Mouse (Mus musculus): ENCODE data around the gene Smoc1. TPM values are rescaled to one million over a fixed set of nuclear protein-coding genes. Genes with fewer than 3 reads are reported as not detected.

Smoc1 gene
- 8.4 and 12.3 TPM in 2 replicates for polyA plus RNA-seq (2015; fragmentation: Nextera tagmentation; extraction: Ambion mirVana)

DNA sequence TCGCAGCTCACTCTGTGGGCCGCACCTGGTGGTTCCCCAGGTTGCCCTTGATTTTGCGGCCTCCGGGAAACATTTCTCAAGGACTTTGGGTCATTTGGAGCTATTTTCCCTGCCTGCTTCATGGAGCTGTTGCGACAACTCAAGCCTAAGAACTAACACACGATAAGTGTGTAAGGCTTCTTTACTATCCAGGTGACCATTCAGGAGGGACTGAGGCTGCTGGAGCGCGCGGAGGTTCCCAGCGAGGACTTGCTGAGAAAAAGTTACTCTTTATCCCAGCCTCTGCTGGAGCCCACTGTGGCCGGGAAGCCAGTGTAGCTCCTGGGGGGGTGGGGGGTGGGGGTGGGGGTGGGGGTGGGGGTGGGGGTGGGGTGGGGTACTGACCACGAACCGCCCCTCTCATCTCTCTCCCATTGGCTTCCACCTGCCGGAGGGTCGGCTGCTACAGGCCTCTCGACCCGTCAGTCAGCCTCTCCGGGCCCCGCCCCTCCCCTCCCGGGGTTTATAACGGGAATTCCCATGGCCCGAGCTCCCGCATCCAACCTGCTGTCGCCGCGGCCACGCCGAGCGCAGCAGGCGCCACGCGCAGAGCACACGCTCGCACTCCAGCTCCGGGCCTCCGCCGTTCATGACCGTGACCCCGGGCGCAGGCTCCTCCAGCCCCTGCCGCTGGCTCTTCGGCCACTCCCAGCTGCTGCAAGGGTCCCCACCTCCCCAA lies at the start of gene Smoc1:
Gene Smoc1, plus strand, starts transcription at position 532 of the 718 bp plus-strand sequence.
- Histone ChIP-seq H3K27ac (no peak within 1 kb of the TSS), H3K9ac (peak within 1 kb of the TSS; percentile 32; the same call in 1 of the 2 replicates), H3K36me3 (no peaks in the 10 kb centered on the region), H3K9me3 (no peaks in the 10 kb centered on the region), H3K4me3 (replicated peaks) (peak within 1 kb of the TSS; percentile 54), H3K4me1 (0 out of 2 replicates have a peak, but pooled peaks cover 5% of the 10 kb centered on the region), H3K4me2 (peak within 1 kb of the TSS; percentile 95), H3K27me3 (replicated peaks) (peaks cover 24% of the 10 kb centered on the region)
- WGBS: 5% methylated on average over 35 of the region's 42 CpGs
- peak; percentile 80 for ATAC-seq (ENCODE audit: insufficient read depth, low FRiP score, low read depth)

DNA sequence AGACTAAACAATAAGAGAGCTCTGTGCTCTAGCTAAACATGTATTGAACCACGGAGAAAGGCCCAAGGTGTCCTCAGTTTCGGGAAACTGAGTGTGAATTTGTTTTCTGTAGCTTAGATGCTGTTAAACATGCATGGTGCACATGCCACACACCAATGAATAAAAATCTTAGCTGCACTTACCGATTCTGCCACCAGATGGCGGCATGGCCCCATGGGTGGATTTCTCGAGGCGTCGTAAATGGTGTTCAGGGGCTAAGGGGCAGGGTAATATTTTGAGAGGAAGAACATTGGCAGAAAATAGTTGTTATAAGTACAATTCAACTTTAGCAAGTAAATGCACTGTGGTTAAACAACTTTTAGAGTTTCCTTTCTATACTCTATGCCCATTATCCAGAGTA lies 44.3 kb upstream of the Smoc1 start:
- H3K27ac ChIP-seq: no peak overlapping the region
- H3K36me3 ChIP-seq: no peaks in the 10 kb centered on the region
- H3K4me1 ChIP-seq: no peaks in the 10 kb centered on the region
- H3K4me3 ChIP-seq (replicated peaks): no peak overlapping the region
- H3K27me3 ChIP-seq (replicated peaks): no peaks in the 10 kb centered on the region
- no peaks in the 10 kb centered on the region for H3K9me3 ChIP-seq
- no peak for ATAC-seq (ENCODE audit: insufficient read depth, low FRiP score, low read depth)
- H3K9ac ChIP-seq: no peak overlapping the region
- H3K4me2 ChIP-seq: no peak overlapping the region
- WGBS: 1% methylated on average over 7 of the region's 7 CpGs

DNA sequence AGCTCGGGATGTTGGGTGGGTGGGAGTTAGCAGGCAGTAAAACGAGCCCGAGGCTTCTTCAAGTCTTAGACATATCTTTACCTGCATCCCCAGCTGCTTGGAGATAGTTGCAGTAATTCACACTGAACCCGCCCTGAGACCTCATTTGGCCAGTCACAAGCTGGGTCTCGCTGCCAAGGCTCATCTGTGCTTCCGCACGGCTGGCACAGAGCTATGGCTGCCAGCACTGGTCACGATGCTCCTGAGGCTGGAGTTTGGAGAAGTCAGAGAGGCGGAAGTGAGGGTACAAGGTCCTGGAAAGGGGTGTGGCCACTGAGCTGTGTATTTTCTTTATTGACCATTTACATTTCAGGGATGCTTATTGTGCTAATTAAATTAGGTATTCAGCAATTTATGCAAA lies 42.9 kb upstream of the Smoc1 start:
- no peak overlapping the region for H3K4me3 ChIP-seq (replicated peaks)
- no peak for ATAC-seq (ENCODE audit: insufficient read depth, low FRiP score, low read depth)
- no peaks in the 10 kb centered on the region for H3K9me3 ChIP-seq
- no peak overlapping the region for H3K27ac ChIP-seq
- H3K4me2 ChIP-seq: no peak overlapping the region
- 72% methylated on average over 9 of the region's 9 CpGs for WGBS
- H3K9ac ChIP-seq: no peak overlapping the region
- H3K36me3 ChIP-seq: no peaks in the 10 kb centered on the region
- H3K27me3 ChIP-seq (replicated peaks): no peaks in the 10 kb centered on the region
- H3K4me1 ChIP-seq: no peaks in the 10 kb centered on the region

DNA sequence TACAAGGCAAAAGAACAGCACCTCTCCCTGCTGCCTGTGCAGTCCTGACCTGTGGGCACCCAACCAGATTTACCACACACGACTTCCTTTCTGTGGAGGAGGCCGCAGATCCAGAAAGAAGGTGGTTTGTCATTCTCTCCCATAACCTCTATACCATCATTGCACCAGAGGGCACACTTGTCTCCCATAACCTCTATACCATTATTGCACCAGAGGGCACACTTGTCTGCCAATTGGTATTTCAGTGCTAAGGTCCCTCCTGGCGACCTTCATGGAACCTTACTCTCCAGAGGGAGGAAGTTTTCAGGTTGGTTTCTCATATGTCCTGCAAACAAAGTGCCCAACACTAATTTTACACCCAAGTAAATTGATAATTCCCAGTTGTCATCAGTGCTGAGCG lies 40.0 kb upstream of the Smoc1 start:
- Histone ChIP-seq H3K27ac (no peak overlapping the region), H3K36me3 (no peaks in the 10 kb centered on the region), H3K9ac (no peak overlapping the region), H3K4me2 (no peak overlapping the region), H3K4me3 (replicated peaks) (no peak overlapping the region), H3K9me3 (no peaks in the 10 kb centered on the region), H3K4me1 (no peaks in the 10 kb centered on the region), H3K27me3 (replicated peaks) (no peaks in the 10 kb centered on the region)
- no peak for ATAC-seq (ENCODE audit: insufficient read depth, low FRiP score, low read depth)
- WGBS: 73% methylated on average over 4 of the region's 4 CpGs

DNA sequence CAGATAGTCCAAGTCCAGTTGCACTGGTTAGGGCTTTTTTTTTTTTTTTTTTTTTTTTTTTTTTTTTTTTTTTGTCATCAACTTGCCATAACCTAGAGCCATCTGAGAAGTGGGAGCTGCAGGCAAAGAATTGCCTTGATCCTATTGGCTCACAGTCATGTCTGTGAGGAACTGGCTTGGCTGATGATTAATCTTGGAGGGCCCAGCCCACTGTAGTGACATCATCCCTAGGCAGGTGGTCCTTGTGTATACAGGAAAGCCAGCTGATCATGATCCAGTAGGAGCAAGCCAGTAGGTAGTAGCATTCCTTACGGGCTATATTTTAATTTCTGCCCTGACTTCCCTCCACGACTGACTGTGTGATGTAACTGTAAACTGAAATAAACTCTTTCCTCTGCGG lies 38.3 kb upstream of the Smoc1 start:
- no peak for ATAC-seq (ENCODE audit: insufficient read depth, low FRiP score, low read depth)
- H3K4me1 ChIP-seq: no peaks in the 10 kb centered on the region
- H3K27ac ChIP-seq: no peak overlapping the region
- no peak overlapping the region for H3K4me3 ChIP-seq (replicated peaks)
- WGBS: 66% methylated on average over 3 of the region's 3 CpGs
- H3K4me2 ChIP-seq: no peak overlapping the region
- no peaks in the 10 kb centered on the region for H3K9me3 ChIP-seq
- no peaks in the 10 kb centered on the region for H3K27me3 ChIP-seq (replicated peaks)
- H3K9ac ChIP-seq: no peak overlapping the region
- no peaks in the 10 kb centered on the region for H3K36me3 ChIP-seq

DNA sequence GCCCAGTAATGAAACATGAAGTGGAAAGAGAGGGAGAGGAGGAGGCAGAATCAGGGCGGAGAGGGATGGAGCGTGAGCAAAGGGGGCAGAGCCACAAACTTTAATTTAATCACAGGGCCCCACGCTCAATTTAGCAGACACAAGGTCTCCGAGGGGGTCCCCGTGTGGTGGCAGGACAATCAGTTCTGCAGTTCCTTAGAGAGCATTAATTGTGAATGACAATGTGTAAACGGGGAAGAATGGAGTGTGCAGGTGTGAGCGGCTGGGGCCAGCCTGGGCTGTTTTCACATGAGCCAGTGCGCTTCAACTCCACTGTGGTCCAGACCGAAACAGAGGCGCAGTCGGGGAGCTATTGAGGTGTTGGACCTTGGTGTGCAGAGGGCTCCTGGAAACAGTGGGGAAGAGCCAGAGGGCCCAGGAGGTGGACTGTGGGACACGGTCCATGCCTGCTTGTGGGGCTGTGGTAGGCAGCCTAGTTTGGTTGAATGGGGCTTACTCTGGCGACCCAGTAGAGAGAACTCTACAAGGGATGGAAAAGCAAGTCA lies 35.6 kb upstream of the Smoc1 start:
- peaks cover 4% of the 10 kb centered on the region; the same call in 1 of the 2 replicates for H3K9me3 ChIP-seq

DNA sequence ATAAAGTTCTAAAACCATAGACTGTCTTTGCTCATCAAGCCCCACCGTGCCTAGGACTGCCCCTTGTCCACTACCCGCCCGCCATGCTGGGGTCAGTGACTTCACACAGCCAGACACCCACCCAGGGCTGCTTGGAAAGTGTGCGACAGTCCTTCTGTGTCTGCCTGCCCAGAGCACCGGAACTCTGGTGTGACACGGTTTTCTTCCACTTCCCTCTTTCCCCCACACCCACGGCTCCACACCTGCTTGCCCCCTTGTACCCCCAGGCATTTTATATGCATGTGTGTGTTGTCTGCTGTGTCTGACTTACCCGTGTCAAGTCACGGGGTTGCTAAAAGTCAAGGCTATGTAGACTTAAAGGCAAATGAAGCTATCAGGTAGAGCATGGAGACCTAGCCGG lies 34.8 kb upstream of the Smoc1 start:
- no peaks in the 10 kb centered on the region for H3K27me3 ChIP-seq (replicated peaks)
- no peak overlapping the region for H3K27ac ChIP-seq
- no peak overlapping the region for H3K4me2 ChIP-seq
- WGBS: 77% methylated on average over 10 of the region's 10 CpGs
- ATAC-seq (ENCODE audit: insufficient read depth, low FRiP score, low read depth): no peak
- peaks cover 4% of the 10 kb centered on the region; the same call in 1 of the 2 replicates for H3K9me3 ChIP-seq
- no peaks in the 10 kb centered on the region for H3K36me3 ChIP-seq
- H3K9ac ChIP-seq: no peak overlapping the region
- H3K4me3 ChIP-seq (replicated peaks): no peak overlapping the region
- no peaks in the 10 kb centered on the region for H3K4me1 ChIP-seq

More for the DNA sequence above, 35.6 kb upstream of the Smoc1 start:
- ATAC-seq (ENCODE audit: insufficient read depth, low FRiP score, low read depth): no peak
- WGBS: 80% methylated on average over 13 of the region's 13 CpGs
- Histone ChIP-seq H3K4me2 (no peak overlapping the region), H3K4me3 (replicated peaks) (no peak overlapping the region), H3K36me3 (no peaks in the 10 kb centered on the region), H3K9ac (no peak overlapping the region), H3K27ac (no peak overlapping the region), H3K27me3 (replicated peaks) (no peaks in the 10 kb centered on the region), H3K4me1 (no peaks in the 10 kb centered on the region)

DNA sequence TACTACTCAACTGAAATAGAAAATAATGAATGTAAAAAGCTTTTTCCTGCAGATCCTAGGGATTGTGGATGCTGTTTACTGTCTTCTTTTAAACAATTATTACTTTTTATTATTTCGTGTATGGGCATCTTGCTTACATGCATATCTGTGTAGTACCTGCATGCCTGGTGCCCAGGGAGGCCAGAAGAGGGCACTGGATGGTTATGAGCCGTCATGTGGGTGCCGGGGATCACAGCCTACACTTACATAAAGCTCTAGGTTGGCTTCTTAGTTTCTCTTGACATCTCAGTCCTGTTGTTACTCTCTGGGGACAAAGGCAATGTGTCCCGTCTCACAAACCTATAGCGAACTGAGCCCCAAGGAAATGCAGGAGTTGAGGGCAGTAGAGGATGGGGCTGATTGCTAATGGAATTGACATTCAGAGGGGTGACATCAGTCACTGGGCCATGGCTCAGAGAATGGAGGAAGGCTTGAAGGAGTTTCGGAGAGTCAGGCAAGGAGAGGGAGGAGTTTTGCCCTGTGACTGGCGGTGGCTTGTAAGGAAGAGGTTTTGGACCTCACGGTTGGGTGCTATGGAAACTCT lies 34.0 kb upstream of the Smoc1 start:
- H3K9ac ChIP-seq: no peak overlapping the region
- no peak overlapping the region for H3K27ac ChIP-seq
- H3K36me3 ChIP-seq: no peaks in the 10 kb centered on the region
- H3K4me2 ChIP-seq: no peak overlapping the region
- 78% methylated on average over 8 of the region's 8 CpGs for WGBS
- ATAC-seq (ENCODE audit: insufficient read depth, low FRiP score, low read depth): no peak
- H3K4me1 ChIP-seq: no peaks in the 10 kb centered on the region
- no peaks in the 10 kb centered on the region for H3K27me3 ChIP-seq (replicated peaks)
- no peak overlapping the region for H3K4me3 ChIP-seq (replicated peaks)
- peaks cover 4% of the 10 kb centered on the region; the same call in 1 of the 2 replicates for H3K9me3 ChIP-seq

DNA sequence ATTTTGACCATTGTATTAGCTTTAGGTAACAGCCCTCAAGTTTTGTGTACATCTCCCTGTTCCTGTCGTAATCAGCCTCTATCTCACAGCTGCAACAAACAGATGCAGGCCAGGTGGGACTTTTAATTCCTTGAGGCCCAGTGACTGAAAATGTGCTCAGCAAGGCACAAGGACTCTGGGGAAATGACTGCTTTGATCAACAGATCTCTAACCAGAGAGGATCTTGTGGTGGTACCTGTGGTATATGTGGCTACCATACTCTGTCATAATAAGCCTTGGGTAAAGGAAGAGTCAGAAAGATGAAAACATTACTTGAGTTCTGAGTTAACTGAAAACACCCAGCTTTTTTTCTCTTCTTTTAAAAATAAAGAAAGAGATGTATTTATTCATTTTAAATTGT lies 32.8 kb upstream of the Smoc1 start:
- no peak overlapping the region for H3K4me3 ChIP-seq (replicated peaks)
- no peak overlapping the region for H3K4me2 ChIP-seq
- no peak overlapping the region for H3K9ac ChIP-seq
- peaks cover 4% of the 10 kb centered on the region; the same call in 1 of the 2 replicates for H3K9me3 ChIP-seq
- 0 out of 2 replicates have a peak, but pooled peaks cover 4% of the 10 kb centered on the region for H3K4me1 ChIP-seq
- H3K36me3 ChIP-seq: no peaks in the 10 kb centered on the region
- 80% methylated on average over 1 of the region's 1 CpGs for WGBS
- H3K27ac ChIP-seq: no peak overlapping the region
- ATAC-seq (ENCODE audit: insufficient read depth, low FRiP score, low read depth): no peak
- H3K27me3 ChIP-seq (replicated peaks): no peaks in the 10 kb centered on the region

DNA sequence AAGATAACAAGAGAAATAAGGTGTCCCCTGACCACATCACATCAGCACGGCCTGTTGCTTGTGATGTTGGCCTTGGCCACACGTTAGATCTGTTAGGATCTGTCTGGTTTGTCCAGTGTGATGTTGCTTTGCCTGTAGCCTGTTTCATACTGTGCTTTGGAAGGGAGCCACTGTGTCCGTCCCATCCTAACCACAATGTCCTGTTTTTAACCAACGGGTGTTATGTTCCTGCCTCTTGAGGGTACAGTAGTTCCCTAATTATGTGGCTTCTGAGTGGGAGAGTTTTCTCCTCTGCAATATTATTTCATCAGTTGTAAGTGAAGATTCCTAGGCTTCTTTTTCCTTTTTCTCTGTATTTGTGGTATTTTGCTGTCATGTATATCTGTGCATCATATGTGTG lies 31.3 kb upstream of the Smoc1 start:
- Histone ChIP-seq H3K36me3 (no peaks in the 10 kb centered on the region), H3K4me3 (replicated peaks) (no peak overlapping the region), H3K27ac (no peak overlapping the region), H3K4me2 (no peak overlapping the region), H3K9ac (no peak overlapping the region), H3K9me3 (peaks cover 4% of the 10 kb centered on the region; the same call in 1 of the 2 replicates), H3K4me1 (0 out of 2 replicates have a peak, but pooled peaks cover 4% of the 10 kb centered on the region), H3K27me3 (replicated peaks) (no peaks in the 10 kb centered on the region)
- 82% methylated on average over 4 of the region's 4 CpGs for WGBS
- no peak for ATAC-seq (ENCODE audit: insufficient read depth, low FRiP score, low read depth)

DNA sequence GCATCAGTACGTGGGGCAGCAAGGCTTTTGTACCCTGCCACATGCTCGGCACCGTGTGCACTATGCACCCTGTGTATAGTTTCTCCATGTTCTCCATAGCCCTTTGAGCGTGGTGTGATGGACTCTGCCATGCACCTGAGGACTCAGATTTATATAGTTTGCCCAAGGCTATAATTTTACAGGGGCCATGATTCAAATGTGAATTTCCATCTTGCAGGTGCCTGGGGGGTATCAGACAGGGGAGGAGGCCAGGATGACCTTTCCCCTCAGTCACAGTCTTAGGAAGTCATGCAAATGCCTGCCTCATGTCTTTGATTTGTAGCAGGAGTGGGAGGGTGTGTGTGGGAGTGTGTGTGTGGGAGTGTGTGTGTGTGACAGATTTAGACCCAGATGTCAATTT lies 29.0 kb upstream of the Smoc1 start:
- peaks cover 4% of the 10 kb centered on the region; the same call in 1 of the 2 replicates for H3K9me3 ChIP-seq
- no peaks in the 10 kb centered on the region for H3K36me3 ChIP-seq
- no peak overlapping the region for H3K9ac ChIP-seq
- no peak overlapping the region for H3K27ac ChIP-seq
- WGBS: 73% methylated on average over 4 of the region's 4 CpGs
- H3K27me3 ChIP-seq (replicated peaks): no peaks in the 10 kb centered on the region
- H3K4me2 ChIP-seq: no peak overlapping the region
- ATAC-seq (ENCODE audit: insufficient read depth, low FRiP score, low read depth): no peak
- no peak overlapping the region for H3K4me3 ChIP-seq (replicated peaks)
- 0 out of 2 replicates have a peak, but pooled peaks cover 4% of the 10 kb centered on the region for H3K4me1 ChIP-seq
